Mouse (Mus musculus) CH12.LX (cell line): ENCODE measurements at regions not wholly inside any gene's neighbourhood (a gene's known extent, or its start where the extent isn't known, plus 50 kb on each side); places are given as distances from the start of the nearest gene placed in this dataset.

Experiments used
- DNase-seq: peaks from one replicate; pipeline ENCODE4 v3.0.0-alpha.2; 2013; ENCODE audit errors: extremely low read depth
- H3K27ac ChIP-seq: 2 replicates; pipeline ENCODE4 v1.5.1; 2012; ENCODE audit warnings: low read depth, mild to moderate bottlenecking, control low read depth, moderate library complexity; ENCODE audit not compliant: insufficient read depth
- H3K27me3 ChIP-seq: replicated peaks from 2 replicates; pipeline ENCODE3; 2012; ENCODE audit warnings: inconsistent platforms
- H3K36me3 ChIP-seq, 2 experiments: replicated peaks in 1 of 2; 2 replicates each; pipeline versions ENCODE3 to v1.6.1; 2012; ENCODE audit warnings: inconsistent platforms in 1 of 2, low read length in 1 of 2, mild to moderate bottlenecking in 1 of 2, mixed read lengths in 1 of 2, moderate library complexity in 1 of 2; ENCODE audit not compliant: control insufficient read depth in 1 of 2, insufficient read depth in 1 of 2
- H3K4me1 ChIP-seq, 2 experiments: 2 replicates each; pipeline ENCODE4 v1.6.1; 2012; ENCODE audit warnings: inconsistent platforms in 1 of 2, moderate library complexity in 1 of 2; ENCODE audit not compliant: insufficient read depth in 2 of 2, control insufficient read depth in 1 of 2
- H3K4me2 ChIP-seq: 2 replicates; pipeline ENCODE4 v1.6.1; 2012; ENCODE audit warnings: low read depth, mild to moderate bottlenecking, control low read depth; ENCODE audit not compliant: poor library complexity, insufficient read depth, severe bottlenecking
- H3K4me3 ChIP-seq, 3 experiments: fragments of 150-350 bp in 1 of 3; sonication (generic) in 1 of 3; replicated peaks in 1 of 3; 2 replicates each; pipeline versions ENCODE3 to v1.5.1; 2011 to 2012; ENCODE audit warnings: low read depth in 2 of 3, low read length in 2 of 3, mild to moderate bottlenecking in 2 of 3, moderate library complexity in 2 of 3, control low read depth in 1 of 3, improper control_type of control experiment in 1 of 3, inconsistent platforms in 1 of 3, mixed read lengths in 1 of 3; ENCODE audit not compliant: poor library complexity in 1 of 3
- H3K79me2 ChIP-seq: replicated peaks from 2 replicates; pipeline ENCODE4 v1.6.1; 2012; ENCODE audit warnings: mild to moderate bottlenecking, moderate library complexity; ENCODE audit not compliant: control insufficient read depth, poor library complexity, insufficient read depth, severe bottlenecking; ENCODE audit errors: extremely low read depth
- H3K9ac ChIP-seq: 2 replicates; pipeline ENCODE4 v1.6.1; 2012; ENCODE audit warnings: low read depth, mild to moderate bottlenecking, control low read depth, moderate library complexity; ENCODE audit not compliant: insufficient read depth
- H3K9me3 ChIP-seq: replicated peaks from 2 replicates; pipeline ENCODE3; 2012; ENCODE audit warnings: low read length, inconsistent platforms, mixed read lengths
- BHLHE40 ChIP-seq: IDR thresholded peaks from 2 replicates; pipeline ENCODE4 v1.6.1; 2011; ENCODE audit warnings: mild to moderate bottlenecking, low read depth, low read length, improper control_type of control experiment
- CTCF ChIP-seq, 2 experiments: IDR thresholded peaks in 1 of 2; conservative IDR thresholded peaks in 1 of 2; 2 replicates each; pipeline ENCODE4 v1.5.1; 2011 to 2012; ENCODE audit warnings: low read depth in 2 of 2, low read length in 2 of 2, improper control_type of control experiment in 1 of 2, inconsistent platforms in 1 of 2, mild to moderate bottlenecking in 1 of 2, moderate library complexity in 1 of 2
- E2F4 ChIP-seq: IDR thresholded peaks from 2 replicates; pipeline ENCODE4 v1.6.1; 2011; ENCODE audit warnings: low read depth, low read length, improper control_type of control experiment; ENCODE audit not compliant: insufficient replicate concordance
- ELF1 ChIP-seq: IDR thresholded peaks from 2 replicates; pipeline ENCODE4 v1.6.1; 2014; ENCODE audit warnings: low read depth, mild to moderate bottlenecking, inconsistent platforms, low read length, improper control_type of control experiment
- EP300 ChIP-seq: IDR thresholded peaks from 2 replicates; pipeline ENCODE4 v1.6.1; 2011; ENCODE audit warnings: low read length, improper control_type of control experiment
- ETS1 ChIP-seq: conservative IDR thresholded peaks from 2 replicates; pipeline ENCODE4 v1.6.1; 2012; ENCODE audit warnings: low read depth, mild to moderate bottlenecking, inconsistent platforms, low read length, improper control_type of control experiment, moderate library complexity
- GABPA ChIP-seq: IDR thresholded peaks from 2 replicates; pipeline ENCODE4 v1.6.1; 2012; ENCODE audit warnings: low read depth, low read length, improper control_type of control experiment, inconsistent platforms; ENCODE audit not compliant: insufficient replicate concordance
- HCFC1 ChIP-seq: IDR thresholded peaks from 2 replicates; pipeline ENCODE4 v1.6.1; 2012; ENCODE audit warnings: low read depth, mild to moderate bottlenecking, inconsistent platforms, low read length, improper control_type of control experiment
- IRF4 ChIP-seq: IDR thresholded peaks from 2 replicates; pipeline ENCODE4 v1.6.1; 2014; ENCODE audit warnings: low read depth, mild to moderate bottlenecking, inconsistent platforms, low read length, improper control_type of control experiment
- JUN ChIP-seq: IDR thresholded peaks from 2 replicates; pipeline ENCODE4 v1.6.1; 2011; ENCODE audit warnings: low read depth, mild to moderate bottlenecking, low read length, improper control_type of control experiment, moderate library complexity; ENCODE audit not compliant: insufficient read depth
- JUND ChIP-seq: conservative IDR thresholded peaks from 2 replicates; pipeline ENCODE4 v1.6.1; 2011; ENCODE audit warnings: low read depth, low read length, improper control_type of control experiment
- KAT2A ChIP-seq: IDR thresholded peaks from 2 replicates; pipeline ENCODE4 v1.6.1; 2012; ENCODE audit warnings: low read length, improper control_type of control experiment, inconsistent platforms; ENCODE audit not compliant: insufficient replicate concordance
- MAFK ChIP-seq: IDR thresholded peaks from 2 replicates; pipeline ENCODE4 v1.6.1; 2011; ENCODE audit warnings: low read length, improper control_type of control experiment; ENCODE audit not compliant: insufficient replicate concordance
- MAZ ChIP-seq: IDR thresholded peaks from 2 replicates; pipeline ENCODE4 v1.6.1; 2012; ENCODE audit warnings: low read depth, mild to moderate bottlenecking, inconsistent platforms, low read length, improper control_type of control experiment, moderate library complexity
- MXI1 ChIP-seq: IDR thresholded peaks from 2 replicates; pipeline ENCODE4 v1.6.1; 2011; ENCODE audit warnings: mild to moderate bottlenecking, low read depth, low read length, improper control_type of control experiment
- NELFE ChIP-seq: IDR thresholded peaks from 2 replicates; pipeline ENCODE4 v1.6.1; 2011; ENCODE audit warnings: low read depth, low read length, improper control_type of control experiment
- NRF1 ChIP-seq: IDR thresholded peaks from 2 replicates; pipeline ENCODE4 v1.6.1; 2014; ENCODE audit warnings: low read depth, mild to moderate bottlenecking, inconsistent platforms, low read length, improper control_type of control experiment, moderate library complexity
- POLR2AphosphoS2 ChIP-seq: IDR thresholded peaks from 2 replicates; pipeline ENCODE4 v1.6.1; 2011; ENCODE audit warnings: low read depth, low read length, improper control_type of control experiment
- RAD21 ChIP-seq: IDR thresholded peaks from 2 replicates; pipeline ENCODE4 v1.6.1; 2011; ENCODE audit warnings: low read depth, mild to moderate bottlenecking, low read length, improper control_type of control experiment, moderate library complexity
- SIN3A ChIP-seq: IDR thresholded peaks from 2 replicates; pipeline ENCODE4 v1.6.1; 2012; ENCODE audit warnings: low read length, improper control_type of control experiment, inconsistent platforms
- SMC3 ChIP-seq: IDR thresholded peaks from 2 replicates; pipeline ENCODE4 v1.6.1; 2011; ENCODE audit warnings: low read depth, low read length, improper control_type of control experiment
- TCF12 ChIP-seq: IDR thresholded peaks from 2 replicates; pipeline ENCODE4 v1.6.1; 2014; ENCODE audit warnings: low read depth, mild to moderate bottlenecking, inconsistent platforms, low read length, improper control_type of control experiment
- USF2 ChIP-seq: conservative IDR thresholded peaks from 2 replicates; pipeline ENCODE4 v1.6.1; 2011; ENCODE audit warnings: low read depth, low read length, improper control_type of control experiment
- ZKSCAN1 ChIP-seq: IDR thresholded peaks from 2 replicates; pipeline ENCODE4 v1.6.1; 2012; ENCODE audit warnings: low read depth, inconsistent platforms, low read length, improper control_type of control experiment, borderline replicate concordance
- ZMIZ1 ChIP-seq: IDR thresholded peaks from 2 replicates; pipeline ENCODE4 v1.6.1; 2012; ENCODE audit warnings: low read depth, mild to moderate bottlenecking, inconsistent platforms, low read length, improper control_type of control experiment
- dilution Hi-C: fragments of 300-500 bp; cut with MboI; formaldehyde crosslinking; loops from 2 replicates; pipeline ENCODE4 v1.14.3; 2020; ENCODE audit warnings: low sequenced_read_pairs; ENCODE audit not compliant: extremely low pct_unique_long_range_greater_than_20kb, extremely low pct_ligation_motif_present
- in situ Hi-C: fragments of 300-500 bp; cut with MboI; formaldehyde crosslinking; loops from 3 replicates; pipeline ENCODE4 v1.14.3; 2019; ENCODE audit warnings: low sequenced_read_pairs, low pct_ligation_motif_present, low pct_unique_long_range_greater_than_20kb, mixed read lengths

GRCm38 (mm10) chr9:46499426-46499825 is 179.6 kb upstream of the 4931429L15Rik start:
- H3K36me3 ChIP-seq, result no peaks in the 10 kb centered on the region
- H3K4me1 ChIP-seq, result no peaks in the 10 kb centered on the region
- H3K27me3 ChIP-seq, result peaks cover 5% of the 10 kb centered on the region
- DNase-seq, result no peak
- H3K9me3 ChIP-seq, result no peaks in the 10 kb centered on the region
- in situ Hi-C loops (no loop called here), dilution Hi-C loops (no loop called here)
- H3K79me2 ChIP-seq, result no peaks in the 10 kb centered on the region
- TF ChIP-seq IRF4, result no peak
- TF ChIP-seq KAT2A, result no peak
- TF ChIP-seq SMC3, result no peak
- no peak for TF ChIP-seq ELF1
- no peak for TF ChIP-seq GABPA
- no peak for TF ChIP-seq JUND
- no peak for TF ChIP-seq CTCF (conservative IDR thresholded peaks at IDR 0.05 in 1 of 2, IDR thresholded peaks at IDR 0.05 in 1 of 2; ENCODE audit: low read depth in 2 of 2, low read length in 2 of 2)
- TF ChIP-seq BHLHE40, result no peak
- TF ChIP-seq MAFK, result no peak
- TF ChIP-seq MAZ, result no peak
- TF ChIP-seq EP300, result no peak
- TF ChIP-seq E2F4, result no peak
- TF ChIP-seq RAD21, result no peak
- no peak for TF ChIP-seq NRF1
- H3K27ac ChIP-seq, result no peak overlapping the region
- no peak overlapping the region for H3K9ac ChIP-seq
- H3K4me3 ChIP-seq, result no peak overlapping the region
- H3K4me2 ChIP-seq, result no peak overlapping the region

DNA sequence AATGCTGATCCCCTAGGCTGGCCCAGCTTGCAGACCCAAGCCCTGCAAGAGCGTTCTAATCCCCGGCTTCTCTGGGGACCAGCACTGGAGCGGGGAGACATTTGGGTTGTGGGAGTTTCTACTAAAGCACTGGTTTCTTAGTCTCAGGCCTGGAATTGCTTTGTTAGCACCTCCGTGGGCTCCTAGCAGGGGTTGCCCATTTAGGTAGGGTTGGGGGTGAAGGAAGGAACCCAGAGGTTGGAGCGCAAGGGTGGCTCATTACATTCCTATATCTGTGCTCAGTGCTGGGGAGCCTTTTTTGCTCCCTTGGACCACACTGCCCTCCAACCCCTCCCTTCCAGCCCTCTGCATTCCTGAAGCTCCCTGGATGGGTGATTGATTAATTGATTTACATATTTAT is 179.1 kb upstream of the 4931429L15Rik start:
- H3K9ac ChIP-seq, result no peak overlapping the region
- H3K4me2 ChIP-seq, result no peak overlapping the region
- in situ Hi-C loops (no loop called here), dilution Hi-C loops (no loop called here)
- no peak overlapping the region for H3K27ac ChIP-seq
- H3K4me3 ChIP-seq, result no peak overlapping the region
- no peaks in the 10 kb centered on the region for H3K36me3 ChIP-seq
- DNase-seq, result no peak
- H3K9me3 ChIP-seq, result no peaks in the 10 kb centered on the region
- peaks cover 5% of the 10 kb centered on the region for H3K27me3 ChIP-seq
- H3K79me2 ChIP-seq, result no peaks in the 10 kb centered on the region
- no peak for TF ChIP-seq RAD21
- no peak for TF ChIP-seq ZMIZ1
- no peak for TF ChIP-seq SIN3A
- TF ChIP-seq ETS1, result no peak
- TF ChIP-seq POLR2AphosphoS2, result no peak
- TF ChIP-seq MXI1, result no peak
- no peak for TF ChIP-seq ZKSCAN1
- TF ChIP-seq IRF4, result no peak
- no peak for TF ChIP-seq HCFC1
- TF ChIP-seq JUN, result no peak
- no peak for TF ChIP-seq NRF1
- TF ChIP-seq TCF12, result no peak
- TF ChIP-seq ELF1, result no peak
- no peak for TF ChIP-seq NELFE
- no peak for TF ChIP-seq JUND
- TF ChIP-seq BHLHE40, result no peak
- no peak for TF ChIP-seq USF2
- no peaks in the 10 kb centered on the region for H3K4me1 ChIP-seq
